Mouse (Mus musculus): Measurements from ENCODE around the gene Prickle4. TPM values are rescaled to one million over a fixed set of nuclear protein-coding genes. Genes with fewer than 3 reads are reported as not detected.
"Not testable (repeated sequence)": the region's sequence is repeated elsewhere in the genome, so short reads cannot be mapped to it uniquely, and the experiment has no call there.

The Prickle4 gene
- polyA plus RNA-seq, 1 experiment from 2014 or later: 2.1 TPM

DNA sequence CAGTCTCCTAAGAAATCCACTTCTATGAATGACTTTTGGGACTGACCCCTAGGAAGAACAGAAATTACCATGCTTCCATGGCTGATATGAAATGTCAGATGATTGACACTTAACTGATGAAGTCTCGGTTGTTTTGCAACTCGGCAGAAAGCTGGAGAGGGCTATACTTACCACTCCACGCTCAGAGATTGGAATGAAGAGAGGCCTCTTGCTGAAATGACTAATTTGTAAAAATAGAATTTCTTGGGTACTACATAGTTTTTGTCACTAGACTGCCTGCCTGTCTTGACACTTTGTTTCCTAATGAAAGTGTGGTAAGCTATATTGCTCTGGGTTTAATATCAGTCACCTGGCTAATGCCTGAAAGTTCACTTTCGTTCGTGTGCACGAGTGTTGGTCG, 30.1 kb downstream of the Prickle4 start:
- Histone ChIP-seq H3K27me3 (replicated peaks; ENCODE audit: control insufficient read depth, insufficient read depth, low read length) (no peaks in the 10 kb centered on the region), H3K9me3 (ENCODE audit: control insufficient read depth, low read length) (no peaks in the 10 kb centered on the region), H3K36me3 (ENCODE audit: control insufficient read depth, insufficient read depth, low read length) (no peaks in the 10 kb centered on the region), H3K27ac (replicated peaks; ENCODE audit: low read depth, low read length) (no peak overlapping the region), H3K4me2 (ENCODE audit: low read depth, low read length) (no peak overlapping the region), H3K4me1 (ENCODE audit: control insufficient read depth, insufficient read depth, low read length) (no peaks in the 10 kb centered on the region), H3K4me3 (ENCODE audit: low read depth, low read length) (no peak overlapping the region), H3K9ac (ENCODE audit: low read depth, low read length) (no peak overlapping the region)
- ATAC-seq (ENCODE audit: low read depth): no peak
- 85% methylated on average over 7 of the region's 7 CpGs for WGBS
- no peak for DNase-seq (ENCODE audit: low spot score)

DNA sequence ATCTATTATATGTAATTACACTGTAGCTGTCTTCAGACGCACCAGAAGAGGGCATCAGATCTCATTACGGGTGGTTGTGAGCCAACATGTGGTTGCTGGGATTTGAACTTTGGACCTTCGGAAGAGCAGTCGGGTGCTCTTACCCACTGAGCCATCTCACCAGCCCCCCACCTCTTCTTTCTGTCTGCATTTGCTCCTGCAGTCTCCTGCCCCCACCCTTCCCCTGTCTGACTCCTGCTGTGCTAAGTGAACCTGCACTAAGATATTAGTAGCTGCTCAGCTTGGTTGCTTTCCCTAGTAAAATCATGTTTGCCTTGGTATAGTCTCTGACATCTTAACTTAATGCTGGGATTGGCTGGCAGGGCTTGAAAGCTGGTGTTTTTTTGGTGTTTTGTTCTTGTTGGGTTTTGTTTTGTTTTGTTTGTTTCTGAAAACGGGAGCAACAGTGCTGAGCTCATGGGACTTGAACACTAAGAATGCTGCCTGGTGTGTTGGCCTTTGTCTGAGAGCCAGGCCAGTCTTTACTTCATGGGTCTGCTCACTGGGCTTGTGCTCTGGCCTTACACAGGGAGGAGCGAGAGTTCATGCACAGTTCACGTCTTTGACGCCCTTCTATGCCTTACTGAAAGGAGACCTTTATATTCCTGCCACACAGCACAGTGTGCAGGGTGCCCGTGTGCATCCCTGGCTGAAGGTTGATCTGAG, 31.4 kb downstream of the Prickle4 start:
- Histone ChIP-seq H3K9ac (ENCODE audit: low read depth, low read length) (no peak overlapping the region), H3K9me3 (ENCODE audit: control insufficient read depth, low read length) (no peaks in the 10 kb centered on the region), H3K4me2 (ENCODE audit: low read depth, low read length) (no peak overlapping the region), H3K27ac (replicated peaks; ENCODE audit: low read depth, low read length) (no peak overlapping the region), H3K4me1 (ENCODE audit: control insufficient read depth, insufficient read depth, low read length) (no peaks in the 10 kb centered on the region), H3K36me3 (ENCODE audit: control insufficient read depth, insufficient read depth, low read length) (no peaks in the 10 kb centered on the region), H3K4me3 (ENCODE audit: low read depth, low read length) (no peak overlapping the region), H3K27me3 (replicated peaks; ENCODE audit: control insufficient read depth, insufficient read depth, low read length) (no peaks in the 10 kb centered on the region)
- ATAC-seq (ENCODE audit: low read depth) (peak; percentile 62; the same call in 1 of the 2 replicates), DNase-seq (ENCODE audit: low spot score) (peak; percentile 40)
- 50% methylated on average over 9 of the region's 9 CpGs for WGBS

DNA sequence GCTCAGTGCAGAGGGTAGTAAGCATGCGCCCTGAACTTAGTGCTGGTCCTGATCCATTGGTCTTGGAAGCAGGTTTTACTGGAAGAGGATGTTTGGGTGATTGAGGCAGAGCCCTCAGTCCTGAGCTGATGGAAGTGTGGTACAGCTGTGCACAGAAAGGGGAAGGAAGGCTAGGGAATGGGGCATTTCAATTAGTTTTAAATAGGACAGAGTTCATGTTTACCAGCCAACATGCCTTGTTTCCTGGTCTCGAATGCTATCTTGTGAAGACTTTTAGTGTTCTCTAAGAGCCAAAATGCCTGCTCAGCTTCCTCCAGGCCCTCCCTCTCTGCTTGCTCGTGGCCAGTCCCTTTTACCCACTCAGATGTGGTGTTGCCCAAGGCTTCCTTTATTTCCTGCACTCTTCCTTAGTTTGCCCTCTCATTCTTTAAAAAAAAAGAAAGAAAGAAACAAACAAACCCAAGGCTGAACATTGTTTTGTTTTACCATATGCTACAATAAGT, 35.7 kb downstream of the Prickle4 start:
- no peaks in the 10 kb centered on the region for H3K4me1 ChIP-seq (ENCODE audit: control insufficient read depth, insufficient read depth, low read length)
- H3K27ac ChIP-seq (replicated peaks; ENCODE audit: low read depth, low read length): no peak overlapping the region
- H3K36me3 ChIP-seq (ENCODE audit: control insufficient read depth, insufficient read depth, low read length): no peaks in the 10 kb centered on the region
- ATAC-seq (ENCODE audit: low read depth) (no peak), DNase-seq (ENCODE audit: low spot score) (no peak)
- no peaks in the 10 kb centered on the region for H3K27me3 ChIP-seq (replicated peaks; ENCODE audit: control insufficient read depth, insufficient read depth, low read length)
- no peak overlapping the region for H3K9ac ChIP-seq (ENCODE audit: low read depth, low read length)
- no peak overlapping the region for H3K4me3 ChIP-seq (ENCODE audit: low read depth, low read length)
- no peaks in the 10 kb centered on the region for H3K9me3 ChIP-seq (ENCODE audit: control insufficient read depth, low read length)
- 81% methylated on average over 3 of the region's 3 CpGs for WGBS
- no peak overlapping the region for H3K4me2 ChIP-seq (ENCODE audit: low read depth, low read length)

DNA sequence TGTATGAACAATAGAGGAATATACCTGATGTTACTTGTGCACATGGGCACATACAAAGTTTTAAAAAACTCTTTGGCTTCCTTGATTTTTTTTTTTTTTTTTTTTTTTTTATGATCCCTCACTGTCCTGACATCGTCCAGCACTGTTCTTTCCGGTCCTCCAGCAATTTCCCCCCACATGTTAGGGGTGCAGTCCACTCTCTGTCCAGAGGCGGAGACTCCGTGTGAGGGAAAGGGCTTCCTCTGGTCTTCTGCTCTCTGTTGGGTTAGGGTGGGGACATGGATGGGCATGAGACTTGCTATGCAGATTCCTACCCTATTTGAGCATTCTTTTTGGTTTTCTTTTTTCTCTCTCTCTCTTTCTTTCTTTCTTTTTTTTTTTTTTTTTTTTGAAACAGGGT, 36.6 kb downstream of the Prickle4 start:
- Histone ChIP-seq H3K4me2 (ENCODE audit: low read depth, low read length) (no peak overlapping the region), H3K36me3 (ENCODE audit: control insufficient read depth, insufficient read depth, low read length) (no peaks in the 10 kb centered on the region), H3K4me1 (ENCODE audit: control insufficient read depth, insufficient read depth, low read length) (no peaks in the 10 kb centered on the region), H3K9ac (ENCODE audit: low read depth, low read length) (no peak overlapping the region), H3K27me3 (replicated peaks; ENCODE audit: control insufficient read depth, insufficient read depth, low read length) (no peaks in the 10 kb centered on the region), H3K9me3 (ENCODE audit: control insufficient read depth, low read length) (no peaks in the 10 kb centered on the region), H3K4me3 (ENCODE audit: low read depth, low read length) (no peak overlapping the region), H3K27ac (replicated peaks; ENCODE audit: low read depth, low read length) (no peak overlapping the region)
- 79% methylated on average over 4 of the region's 4 CpGs for WGBS
- ATAC-seq (ENCODE audit: low read depth): no peak
- DNase-seq (ENCODE audit: low spot score): no peak

DNA sequence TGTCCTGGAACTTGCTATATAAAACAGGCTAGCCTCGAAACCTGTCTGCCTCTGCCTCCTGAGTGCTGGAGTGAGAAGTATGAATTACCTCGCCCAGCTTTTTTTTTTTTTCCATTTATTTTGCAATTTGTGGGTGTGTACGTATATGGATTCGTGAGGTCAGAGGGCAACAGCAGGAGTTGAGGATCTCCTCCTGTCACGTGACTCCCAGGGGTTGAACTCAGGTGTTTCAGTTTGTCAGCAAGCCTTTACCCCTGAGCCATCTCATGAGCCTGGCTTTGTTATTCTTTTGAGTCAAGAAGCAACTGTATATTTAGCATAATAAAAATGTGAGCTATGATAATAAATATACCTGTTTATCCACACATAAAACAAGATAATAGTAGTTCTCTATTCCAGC, 38.8 kb downstream of the Prickle4 start:
- no peak overlapping the region for H3K9ac ChIP-seq (ENCODE audit: low read depth, low read length)
- H3K4me1 ChIP-seq (ENCODE audit: control insufficient read depth, insufficient read depth, low read length): no peaks in the 10 kb centered on the region
- DNase-seq (ENCODE audit: low spot score): no peak
- no peak for ATAC-seq (ENCODE audit: low read depth)
- H3K9me3 ChIP-seq (ENCODE audit: control insufficient read depth, low read length): no peaks in the 10 kb centered on the region
- H3K27me3 ChIP-seq (replicated peaks; ENCODE audit: control insufficient read depth, insufficient read depth, low read length): no peaks in the 10 kb centered on the region
- no peak overlapping the region for H3K27ac ChIP-seq (replicated peaks; ENCODE audit: low read depth, low read length)
- H3K4me2 ChIP-seq (ENCODE audit: low read depth, low read length): no peak overlapping the region
- H3K4me3 ChIP-seq (ENCODE audit: low read depth, low read length): no peak overlapping the region
- no peaks in the 10 kb centered on the region for H3K36me3 ChIP-seq (ENCODE audit: control insufficient read depth, insufficient read depth, low read length)
- 74% methylated on average over 5 of the region's 5 CpGs for WGBS

DNA sequence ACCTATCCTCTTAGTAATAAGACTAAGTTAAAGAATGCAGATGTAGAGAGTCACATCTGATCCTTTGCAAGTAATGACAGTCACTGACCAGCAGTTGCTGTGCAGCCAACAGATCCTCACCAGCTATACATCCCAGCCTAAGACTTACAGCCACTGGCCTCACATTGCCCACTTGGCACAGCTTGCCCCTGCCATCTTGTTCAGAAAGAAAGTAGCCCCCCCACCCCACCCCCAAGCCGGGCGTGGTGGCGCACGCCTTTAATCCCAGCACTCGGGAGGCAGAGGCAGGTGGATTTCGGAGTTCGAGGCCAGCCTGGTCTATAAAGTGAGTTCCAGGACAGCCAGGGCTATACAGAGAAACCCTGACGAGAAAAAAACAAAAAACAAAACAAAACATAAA, 40.2 kb downstream of the Prickle4 start:
- not testable (repeated sequence) for H3K4me3 ChIP-seq (ENCODE audit: low read depth, low read length); H3K36me3 ChIP-seq (ENCODE audit: control insufficient read depth, insufficient read depth, low read length); H3K9me3 ChIP-seq (ENCODE audit: control insufficient read depth, low read length); H3K27me3 ChIP-seq (replicated peaks; ENCODE audit: control insufficient read depth, insufficient read depth, low read length); H3K27ac ChIP-seq (replicated peaks; ENCODE audit: low read depth, low read length); H3K9ac ChIP-seq (ENCODE audit: low read depth, low read length); H3K4me1 ChIP-seq (ENCODE audit: control insufficient read depth, insufficient read depth, low read length); ATAC-seq (ENCODE audit: low read depth); H3K4me2 ChIP-seq (ENCODE audit: low read depth, low read length); DNase-seq (ENCODE audit: low spot score)
- WGBS: 90% methylated on average over 8 of the region's 8 CpGs

DNA sequence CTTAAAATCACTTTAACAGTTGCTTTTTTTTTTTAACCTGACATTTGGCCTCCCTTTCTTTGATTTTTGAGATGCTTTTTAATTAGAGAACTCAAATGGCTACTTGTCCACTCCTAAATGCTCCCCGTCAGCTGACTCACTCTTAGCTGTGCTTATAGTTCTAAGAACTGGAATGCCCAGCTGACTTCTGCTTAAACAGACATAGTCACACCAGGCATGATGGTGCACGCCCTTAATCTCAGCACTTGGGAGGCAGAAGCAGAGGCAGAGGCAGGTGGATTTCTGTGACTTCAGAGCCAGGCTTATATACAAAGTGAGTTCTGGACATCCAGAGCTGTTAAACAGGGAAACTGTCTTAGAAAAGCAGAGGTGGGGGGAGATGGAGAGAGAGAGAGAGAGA, 42.6 kb downstream of the Prickle4 start:
- H3K4me1 ChIP-seq (ENCODE audit: control insufficient read depth, insufficient read depth, low read length): no peaks in the 10 kb centered on the region
- H3K27me3 ChIP-seq (replicated peaks; ENCODE audit: control insufficient read depth, insufficient read depth, low read length): no peaks in the 10 kb centered on the region
- DNase-seq (ENCODE audit: low spot score): no peak
- no peak overlapping the region for H3K4me3 ChIP-seq (ENCODE audit: low read depth, low read length)
- H3K9ac ChIP-seq (ENCODE audit: low read depth, low read length): no peak overlapping the region
- no peaks in the 10 kb centered on the region for H3K36me3 ChIP-seq (ENCODE audit: control insufficient read depth, insufficient read depth, low read length)
- ATAC-seq (ENCODE audit: low read depth): no peak
- no peak overlapping the region for H3K27ac ChIP-seq (replicated peaks; ENCODE audit: low read depth, low read length)
- H3K9me3 ChIP-seq (ENCODE audit: control insufficient read depth, low read length): no peaks in the 10 kb centered on the region
- 82% methylated on average over 2 of the region's 2 CpGs for WGBS
- H3K4me2 ChIP-seq (ENCODE audit: low read depth, low read length): no peak overlapping the region

DNA sequence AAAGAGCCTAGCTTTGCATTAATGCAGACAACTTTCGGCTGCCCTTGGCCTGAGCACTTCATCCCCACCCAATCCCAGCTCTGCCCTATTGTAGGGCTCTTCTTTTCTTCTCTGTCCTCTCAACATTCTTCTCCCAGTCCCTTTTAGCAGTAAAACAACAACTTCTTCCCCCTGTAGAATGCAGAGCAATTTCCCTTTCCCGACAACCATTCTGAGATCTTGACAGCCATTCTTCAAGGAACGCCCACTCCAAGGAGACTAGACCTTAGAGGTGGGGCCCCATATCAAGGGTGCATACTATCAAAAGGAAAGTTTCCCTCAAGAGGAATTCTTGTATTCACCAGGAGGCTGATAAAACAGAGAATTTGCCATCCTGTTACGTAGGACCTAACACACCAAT, 45.6 kb downstream of the Prickle4 start:
- no peak overlapping the region for H3K27ac ChIP-seq (replicated peaks; ENCODE audit: low read depth, low read length)
- no peaks in the 10 kb centered on the region for H3K36me3 ChIP-seq (ENCODE audit: control insufficient read depth, insufficient read depth, low read length)
- H3K27me3 ChIP-seq (replicated peaks; ENCODE audit: control insufficient read depth, insufficient read depth, low read length): no peaks in the 10 kb centered on the region
- DNase-seq (ENCODE audit: low spot score) (no peak), ATAC-seq (ENCODE audit: low read depth) (no peak)
- 72% methylated on average over 4 of the region's 4 CpGs for WGBS
- no peaks in the 10 kb centered on the region for H3K4me1 ChIP-seq (ENCODE audit: control insufficient read depth, insufficient read depth, low read length)
- no peak overlapping the region for H3K9ac ChIP-seq (ENCODE audit: low read depth, low read length)
- no peaks in the 10 kb centered on the region for H3K9me3 ChIP-seq (ENCODE audit: control insufficient read depth, low read length)
- no peak overlapping the region for H3K4me3 ChIP-seq (ENCODE audit: low read depth, low read length)
- H3K4me2 ChIP-seq (ENCODE audit: low read depth, low read length): no peak overlapping the region

DNA sequence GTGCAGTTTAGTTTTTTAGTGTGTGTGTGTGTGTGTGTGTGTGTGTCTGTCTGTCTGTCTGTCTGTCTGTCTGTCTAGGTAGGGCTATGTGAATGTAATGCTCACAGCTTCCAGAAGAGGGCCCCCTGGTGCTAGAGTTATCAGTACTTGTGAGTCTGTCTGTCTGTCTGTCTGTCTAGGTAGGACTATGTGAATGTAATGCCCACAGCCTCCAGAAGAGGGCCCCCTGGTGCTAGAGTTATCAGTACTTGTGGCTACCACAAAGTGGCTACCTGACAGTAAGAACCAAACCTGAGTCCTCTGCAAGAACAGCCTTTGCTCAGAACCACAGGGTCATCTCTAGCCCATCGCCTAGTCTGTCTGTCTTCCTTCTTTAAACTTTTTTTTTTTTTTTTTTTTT, 47.9 kb downstream of the Prickle4 start:
- Histone ChIP-seq H3K36me3 (ENCODE audit: control insufficient read depth, insufficient read depth, low read length) (no peaks in the 10 kb centered on the region), H3K4me1 (ENCODE audit: control insufficient read depth, insufficient read depth, low read length) (no peaks in the 10 kb centered on the region), H3K4me2 (ENCODE audit: low read depth, low read length) (no peak overlapping the region), H3K27me3 (replicated peaks; ENCODE audit: control insufficient read depth, insufficient read depth, low read length) (no peaks in the 10 kb centered on the region), H3K4me3 (ENCODE audit: low read depth, low read length) (no peak overlapping the region), H3K27ac (replicated peaks; ENCODE audit: low read depth, low read length) (no peak overlapping the region), H3K9me3 (ENCODE audit: control insufficient read depth, low read length) (no peaks in the 10 kb centered on the region), H3K9ac (ENCODE audit: low read depth, low read length) (no peak overlapping the region)
- ATAC-seq (ENCODE audit: low read depth) (no peak), DNase-seq (ENCODE audit: low spot score) (peak; percentile 41)
- WGBS: 100% methylated on average over 1 of the region's 1 CpGs
